Mouse (Mus musculus): ENCODE results near the gene Mvb12a. TPM values are rescaled to one million over a fixed set of nuclear protein-coding genes. Genes with fewer than 3 reads are reported as not detected.

The Mvb12a gene
- polyA plus RNA-seq, 1 experiment, result 182 TPM

DNA sequence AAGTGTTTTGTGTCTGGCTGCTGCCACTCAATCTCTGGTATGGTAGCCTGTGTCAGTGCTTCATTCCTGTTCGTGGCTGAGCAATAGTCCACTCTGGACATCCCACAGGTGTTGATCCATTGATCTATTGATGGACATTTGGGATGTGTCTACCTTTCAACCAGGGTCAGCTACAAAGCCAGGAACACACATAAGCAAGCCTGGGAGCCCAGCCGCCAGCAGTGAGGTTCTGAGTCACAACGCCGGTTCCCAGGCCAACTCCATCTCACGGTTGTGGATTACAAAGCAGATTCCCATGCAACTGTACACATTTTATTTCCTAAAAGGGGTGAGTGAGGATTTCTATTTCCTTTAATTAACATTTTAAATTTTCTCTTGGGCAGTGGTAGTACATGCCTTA lies 18.0 kb downstream of the Mvb12a start:
- H3K36me3 ChIP-seq (ENCODE audit: control insufficient read depth, insufficient read depth, low read length), result no peaks in the 10 kb centered on the region
- no peak for DNase-seq
- WGBS, result 95% methylated on average over 5 of the region's 5 CpGs
- H3K4me1 ChIP-seq (replicated peaks; ENCODE audit: control insufficient read depth, insufficient read depth, low read length), result peaks cover 39% of the 10 kb centered on the region
- no peak for TF ChIP-seq CTCF (IDR thresholded peaks at IDR 0.05; ENCODE audit: borderline replicate concordance, control insufficient read depth, extremely low read depth, insufficient read depth, low read length, poor library complexity)
- no peak for TF ChIP-seq POLR2A (IDR thresholded peaks at IDR 0.05; ENCODE audit: control insufficient read depth, extremely low read depth, insufficient read depth, low read length, poor library complexity)
- H3K27ac ChIP-seq (ENCODE audit: control insufficient read depth, insufficient read depth, low read length), result no peak overlapping the region
- H3K27me3 ChIP-seq (ENCODE audit: control insufficient read depth, insufficient read depth, low read length), result no peaks in the 10 kb centered on the region
- no peak overlapping the region for H3K4me3 ChIP-seq (ENCODE audit: control insufficient read depth, insufficient read depth, low read length)

DNA sequence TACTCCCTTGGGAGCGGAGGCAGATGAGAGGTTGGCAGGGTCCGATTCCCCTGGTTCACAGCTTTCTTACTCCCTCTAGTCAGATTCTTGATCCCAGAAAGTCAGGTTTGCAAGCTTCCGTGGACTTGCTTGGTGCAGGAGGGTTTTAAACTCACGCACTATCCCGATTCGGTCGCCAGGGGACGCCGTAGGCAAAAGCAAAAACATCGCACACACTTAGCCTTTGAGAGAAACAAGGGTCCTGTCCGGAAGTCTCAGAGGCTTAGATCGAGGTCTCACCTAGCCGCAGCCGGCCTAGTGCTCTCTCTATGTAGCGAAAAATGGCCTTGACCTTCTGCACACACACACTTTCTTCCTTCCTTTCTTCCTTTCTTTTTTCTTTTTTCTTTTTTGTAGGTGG lies 18.7 kb downstream of the Mvb12a start:
- WGBS, result 4% methylated on average over 15 of the region's 15 CpGs
- Histone ChIP-seq H3K27me3 (ENCODE audit: control insufficient read depth, insufficient read depth, low read length) (no peaks in the 10 kb centered on the region), H3K27ac (ENCODE audit: control insufficient read depth, insufficient read depth, low read length) (no peak overlapping the region), H3K4me3 (ENCODE audit: control insufficient read depth, insufficient read depth, low read length) (no peak overlapping the region), H3K4me1 (replicated peaks; ENCODE audit: control insufficient read depth, insufficient read depth, low read length) (peaks cover 39% of the 10 kb centered on the region), H3K36me3 (ENCODE audit: control insufficient read depth, insufficient read depth, low read length) (no peaks in the 10 kb centered on the region)
- peak; percentile 66 for DNase-seq
- TF ChIP-seq POLR2A (IDR thresholded peaks at IDR 0.05; ENCODE audit: control insufficient read depth, extremely low read depth, insufficient read depth, low read length, poor library complexity), result 0 out of 2 replicates have a peak, but pooled peaks have one; percentile 21
- TF ChIP-seq CTCF (IDR thresholded peaks at IDR 0.05; ENCODE audit: borderline replicate concordance, control insufficient read depth, extremely low read depth, insufficient read depth, low read length, poor library complexity), result peak; percentile 94; the same call in 1 of the 2 replicates

DNA sequence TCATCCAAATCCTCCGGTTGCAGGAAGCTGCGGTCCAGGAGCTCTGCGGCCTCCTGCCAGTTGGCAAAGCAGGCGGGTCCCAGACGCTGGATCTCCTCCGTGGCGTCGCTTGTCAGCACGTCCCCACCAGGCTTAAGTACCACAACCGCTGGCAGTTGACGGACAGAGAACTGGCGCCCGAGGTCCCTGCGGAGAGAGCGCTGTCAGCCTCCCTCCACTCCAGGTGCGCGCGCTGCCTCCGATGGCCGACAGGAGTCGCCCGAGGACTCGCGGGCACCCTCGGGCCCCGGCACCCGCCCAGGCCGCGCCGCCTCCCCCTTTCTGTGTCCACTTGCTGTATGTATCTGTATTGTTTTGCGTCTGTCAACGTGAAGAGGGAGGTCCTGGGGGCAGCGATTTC lies 20.0 kb downstream of the Mvb12a start:
- DNase-seq, result peak; percentile 87
- Histone ChIP-seq H3K4me1 (replicated peaks; ENCODE audit: control insufficient read depth, insufficient read depth, low read length) (peaks cover 29% of the 10 kb centered on the region), H3K36me3 (ENCODE audit: control insufficient read depth, insufficient read depth, low read length) (no peaks in the 10 kb centered on the region), H3K27ac (ENCODE audit: control insufficient read depth, insufficient read depth, low read length) (no peak overlapping the region), H3K27me3 (ENCODE audit: control insufficient read depth, insufficient read depth, low read length) (no peaks in the 10 kb centered on the region), H3K4me3 (ENCODE audit: control insufficient read depth, insufficient read depth, low read length) (no peak overlapping the region)
- WGBS, result 1% methylated on average over 33 of the region's 33 CpGs
- TF ChIP-seq CTCF (IDR thresholded peaks at IDR 0.05; ENCODE audit: borderline replicate concordance, control insufficient read depth, extremely low read depth, insufficient read depth, low read length, poor library complexity), result peak; percentile 94
- no peak for TF ChIP-seq POLR2A (IDR thresholded peaks at IDR 0.05; ENCODE audit: control insufficient read depth, extremely low read depth, insufficient read depth, low read length, poor library complexity)

DNA sequence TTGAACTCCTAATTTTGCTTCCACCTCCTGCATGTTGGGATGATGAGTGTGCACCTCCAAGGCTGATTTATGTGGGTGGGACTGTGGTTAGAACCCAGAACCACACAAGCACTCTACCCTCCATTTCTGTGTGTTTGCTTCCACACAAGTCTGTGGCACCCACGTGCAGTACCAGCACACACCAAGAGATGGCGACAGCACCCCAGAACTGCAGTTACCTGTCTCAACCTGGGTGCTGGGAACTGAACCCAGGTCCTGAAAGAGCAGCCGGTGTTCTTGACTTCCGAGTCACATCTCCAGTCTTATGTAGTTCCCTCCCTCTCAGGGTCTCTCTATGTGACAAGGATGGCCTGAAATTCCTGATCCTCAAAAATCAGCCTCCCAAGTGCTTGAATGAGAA lies 21.3 kb downstream of the Mvb12a start:
- Histone ChIP-seq H3K4me1 (replicated peaks; ENCODE audit: control insufficient read depth, insufficient read depth, low read length) (peaks cover 19% of the 10 kb centered on the region), H3K4me3 (ENCODE audit: control insufficient read depth, insufficient read depth, low read length) (no peak overlapping the region), H3K36me3 (ENCODE audit: control insufficient read depth, insufficient read depth, low read length) (no peaks in the 10 kb centered on the region), H3K27me3 (ENCODE audit: control insufficient read depth, insufficient read depth, low read length) (no peaks in the 10 kb centered on the region), H3K27ac (ENCODE audit: control insufficient read depth, insufficient read depth, low read length) (no peak overlapping the region)
- DNase-seq, result no peak
- WGBS, result 93% methylated on average over 4 of the region's 4 CpGs
- TF ChIP-seq POLR2A (IDR thresholded peaks at IDR 0.05; ENCODE audit: control insufficient read depth, extremely low read depth, insufficient read depth, low read length, poor library complexity), result no peak
- TF ChIP-seq CTCF (IDR thresholded peaks at IDR 0.05; ENCODE audit: borderline replicate concordance, control insufficient read depth, extremely low read depth, insufficient read depth, low read length, poor library complexity), result no peak

DNA sequence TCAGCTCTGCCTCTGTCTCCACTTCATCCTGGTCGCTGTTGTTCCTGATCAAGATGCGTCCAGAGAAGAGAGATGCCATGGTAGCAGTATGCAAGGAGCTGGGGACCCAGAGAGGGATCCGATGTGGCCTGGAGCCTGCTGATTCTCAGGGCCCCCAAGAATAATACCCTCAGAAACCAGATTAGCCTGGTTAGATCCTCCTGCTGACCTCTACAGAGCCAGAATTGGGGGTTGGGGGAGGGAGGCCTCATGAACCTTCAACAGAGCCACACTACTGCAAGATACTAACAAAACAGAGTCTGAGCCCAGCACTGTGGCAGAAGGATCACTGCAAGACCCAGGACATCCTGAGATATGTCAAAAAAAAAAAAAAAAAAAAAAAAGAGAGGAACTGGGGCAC lies 23.8 kb downstream of the Mvb12a start, which contains the start of gene Nxnl1:
Gene Nxnl1, minus strand, starts transcription at position 101 of the 400 bp plus-strand sequence.
- WGBS, result 96% methylated on average over 3 of the region's 3 CpGs
- peaks cover 36% of the 10 kb centered on the region for H3K4me1 ChIP-seq (replicated peaks; ENCODE audit: control insufficient read depth, insufficient read depth, low read length)
- DNase-seq, result no peak
- no peak within 1 kb of the TSS for H3K4me3 ChIP-seq (ENCODE audit: control insufficient read depth, insufficient read depth, low read length)
- H3K27ac ChIP-seq (ENCODE audit: control insufficient read depth, insufficient read depth, low read length), result no peak within 1 kb of the TSS
- no peaks in the 10 kb centered on the region for H3K27me3 ChIP-seq (ENCODE audit: control insufficient read depth, insufficient read depth, low read length)
- H3K36me3 ChIP-seq (ENCODE audit: control insufficient read depth, insufficient read depth, low read length), result no peaks in the 10 kb centered on the region
- TF ChIP-seq POLR2A (IDR thresholded peaks at IDR 0.05; ENCODE audit: control insufficient read depth, extremely low read depth, insufficient read depth, low read length, poor library complexity), result no peak

DNA sequence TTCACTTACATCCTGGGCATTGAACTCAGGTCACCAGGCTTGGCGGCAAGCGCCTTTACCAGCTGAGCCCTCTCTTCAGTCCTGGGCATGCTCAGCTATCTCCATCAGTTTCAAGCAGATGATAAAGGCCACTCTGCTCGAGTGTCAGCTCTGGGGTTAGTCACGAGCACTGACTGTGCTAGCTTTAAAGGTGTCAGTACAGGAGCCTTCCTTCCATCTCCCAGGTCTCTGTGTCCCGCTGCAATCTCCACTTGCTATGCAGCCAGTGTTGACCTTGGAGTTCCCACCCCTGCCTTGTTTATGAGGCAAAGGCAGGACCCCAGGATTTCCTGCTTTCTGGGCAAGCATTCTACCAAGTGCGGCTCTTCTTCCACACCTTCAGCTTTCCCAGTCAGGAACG lies 24.9 kb downstream of the Mvb12a start:
- Histone ChIP-seq H3K36me3 (ENCODE audit: control insufficient read depth, insufficient read depth, low read length) (no peaks in the 10 kb centered on the region), H3K4me1 (replicated peaks; ENCODE audit: control insufficient read depth, insufficient read depth, low read length) (peaks cover 35% of the 10 kb centered on the region), H3K27me3 (ENCODE audit: control insufficient read depth, insufficient read depth, low read length) (no peaks in the 10 kb centered on the region), H3K27ac (ENCODE audit: control insufficient read depth, insufficient read depth, low read length) (no peak overlapping the region), H3K4me3 (ENCODE audit: control insufficient read depth, insufficient read depth, low read length) (no peak overlapping the region)
- WGBS, result 94% methylated on average over 7 of the region's 7 CpGs
- DNase-seq, result no peak
- TF ChIP-seq POLR2A (IDR thresholded peaks at IDR 0.05; ENCODE audit: control insufficient read depth, extremely low read depth, insufficient read depth, low read length, poor library complexity) (no peak), CTCF (IDR thresholded peaks at IDR 0.05; ENCODE audit: borderline replicate concordance, control insufficient read depth, extremely low read depth, insufficient read depth, low read length, poor library complexity) (no peak)

DNA sequence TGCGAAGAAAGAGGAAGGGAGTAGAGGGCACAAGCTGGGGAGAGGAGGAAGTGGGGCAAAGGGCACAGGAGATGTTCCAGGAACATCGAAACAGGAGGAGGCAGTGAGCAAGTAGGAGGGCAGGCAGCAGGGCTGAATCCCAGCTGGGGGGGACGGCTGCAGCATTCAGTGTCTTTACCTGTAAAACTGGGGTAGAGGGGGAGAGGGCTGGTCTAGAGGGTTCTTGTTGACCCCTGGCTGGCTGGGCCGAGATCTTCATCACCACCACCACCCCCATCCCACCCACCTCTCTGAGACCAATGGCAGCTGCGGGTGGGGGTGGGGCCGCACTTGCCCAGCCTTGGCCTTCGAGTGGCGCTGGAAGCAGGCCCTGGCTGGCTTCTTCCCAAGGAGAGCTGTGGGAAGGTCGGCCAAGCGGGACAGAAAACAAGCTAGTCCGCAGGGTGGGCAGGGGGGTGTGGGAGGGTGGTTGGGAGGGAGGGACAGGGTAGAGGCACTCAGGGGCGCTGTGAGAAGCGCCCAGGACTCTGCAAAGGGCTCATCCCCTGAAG lies 25.7 kb downstream of the Mvb12a start, which contains the start of gene Slc27a1:
Gene Slc27a1, plus strand, starts transcription at position 496 of the 551 bp plus-strand sequence.
- TF ChIP-seq POLR2A (IDR thresholded peaks at IDR 0.05; ENCODE audit: control insufficient read depth, extremely low read depth, insufficient read depth, low read length, poor library complexity), result no peak
- TF ChIP-seq CTCF (IDR thresholded peaks at IDR 0.05; ENCODE audit: borderline replicate concordance, control insufficient read depth, extremely low read depth, insufficient read depth, low read length, poor library complexity), result no peak
- no peaks in the 10 kb centered on the region for H3K36me3 ChIP-seq (ENCODE audit: control insufficient read depth, insufficient read depth, low read length)
- peak within 1 kb of the TSS; percentile 55 for H3K4me3 ChIP-seq (ENCODE audit: control insufficient read depth, insufficient read depth, low read length)
- H3K27ac ChIP-seq (ENCODE audit: control insufficient read depth, insufficient read depth, low read length), result peak within 1 kb of the TSS; percentile 31; the same call in 1 of the 2 replicates
- WGBS, result 60% methylated on average over 13 of the region's 13 CpGs
- no peaks in the 10 kb centered on the region for H3K27me3 ChIP-seq (ENCODE audit: control insufficient read depth, insufficient read depth, low read length)
- DNase-seq, result no peak
- H3K4me1 ChIP-seq (replicated peaks; ENCODE audit: control insufficient read depth, insufficient read depth, low read length), result peaks cover 36% of the 10 kb centered on the region

All from thymus, adult 2 months (tissue).